Mouse (Mus musculus) lung, embryonic 14.5 days (tissue): ENCODE results near the gene Naaladl1. TPM values are rescaled to one million over a fixed set of nuclear protein-coding genes. Genes with fewer than 3 reads are reported as not detected.
A peak's percentile ranks its signal among the peaks of the same experiment; 100 is the strongest.

Experiments used
- ATAC-seq: fragments of 200-750 bp; cut with Nextera tagmentation; 2 replicates; pipeline ENCODE4 v1.8.0; 2017; ENCODE audit warnings: mild to moderate bottlenecking, moderate TSS enrichment, moderate library complexity; ENCODE audit not compliant: insufficient read depth
- DNase-seq: peaks from one replicate; pipeline ENCODE4 v3.0.0-alpha.2; 2015
- H3K27ac ChIP-seq: fragments of 300-500 bp; sonication (generic); 2 replicates; pipeline ENCODE4 v1.5.1; 2014; ENCODE audit warnings: low read depth, mild to moderate bottlenecking, moderate library complexity
- H3K27me3 ChIP-seq: fragments of 300-500 bp; sonication (generic); 2 replicates; pipeline ENCODE4 v1.6.1; 2014; ENCODE audit warnings: low read length, control low read depth; ENCODE audit not compliant: insufficient read depth
- H3K36me3 ChIP-seq: fragments of 300-500 bp; sonication (generic); 2 replicates; pipeline ENCODE4 v1.6.1; 2014; ENCODE audit warnings: control low read depth; ENCODE audit not compliant: insufficient read depth
- H3K4me1 ChIP-seq: fragments of 300-500 bp; sonication (generic); 2 replicates; pipeline ENCODE4 v1.6.1; 2014; ENCODE audit warnings: antibody characterized with exemption, control low read depth; ENCODE audit not compliant: insufficient read depth
- H3K4me2 ChIP-seq: fragments of 300-500 bp; sonication (generic); 2 replicates; pipeline ENCODE4 v1.6.1; 2014; ENCODE audit warnings: mild to moderate bottlenecking
- H3K4me3 ChIP-seq: fragments of 300-500 bp; sonication (generic); 2 replicates; pipeline ENCODE4 v1.5.1; 2014; ENCODE audit warnings: low read depth, low read length
- H3K9ac ChIP-seq: fragments of 300-500 bp; sonication (generic); 2 replicates; pipeline ENCODE4 v1.6.1; 2014
- H3K9me3 ChIP-seq: fragments of 300-500 bp; sonication (generic); 2 replicates; pipeline ENCODE4 v1.6.1; 2016; ENCODE audit warnings: low read depth, low read length, control low read depth
- CTCF ChIP-seq: IDR thresholded peaks from 2 replicates; pipeline ENCODE4 v1.5.1; 2016; ENCODE audit warnings: antibody characterized with exemption, low read depth
- WGBS: fragments of 180-500 bp; shearing (Covaris S2); extraction: QIAGEN DNeasy Blood & Tissue Kit; methylation state at CpG from one replicate; pipeline ENCODE4 v1.1.7; 2014; 5-methylcytosine and 5-hydroxymethylcytosine counted together
- polyA plus RNA-seq: library from polyadenylated mRNA; unstranded; fragments of >200 nt; fragmentation: Nextera tagmentation; extraction: Ambion mirVana; gene quantifications from 2 replicates; pipeline ENCODE4 v1.2.1, GENCODE M21; 2014

The Naaladl1 gene
- polyA plus RNA-seq, 1 experiment from 2014 or later = 0.51 TPM

- WGBS = under 1% methylated on average over 44 of the region's 44 CpGs
- no peaks in the 10 kb centered on the region for H3K9me3 ChIP-seq
- ATAC-seq = no peak
Observed at GRCm38 (mm10) chr19:6061641-6062302, 43.8 kb upstream of the Naaladl1 start.

GRCm38 (mm10) chr19:6062418-6062817 lies 43.2 kb upstream of the Naaladl1 start:
- H3K4me2 ChIP-seq = peak overlapping the region; percentile 100
- 43% methylated on average over 5 of the region's 5 CpGs for WGBS
- H3K4me3 ChIP-seq = peak overlapping the region; percentile 90
- ATAC-seq (no peak), DNase-seq (no peak)
- H3K36me3 ChIP-seq = peaks cover 14% of the 10 kb centered on the region
- no peaks in the 10 kb centered on the region for H3K27me3 ChIP-seq
- peaks cover 19% of the 10 kb centered on the region; the same call in 1 of the 2 replicates for H3K4me1 ChIP-seq
- TF ChIP-seq CTCF = no peak
- no peak overlapping the region for H3K27ac ChIP-seq
- peak overlapping the region; percentile 92 for H3K9ac ChIP-seq
- H3K9me3 ChIP-seq = no peaks in the 10 kb centered on the region

More at GRCm38 (mm10) chr19:6061641-6062302, 43.8 kb upstream of the Naaladl1 start:
- Histone ChIP-seq H3K36me3 (peaks cover 14% of the 10 kb centered on the region), H3K27me3 (no peaks in the 10 kb centered on the region), H3K4me2 (peak overlapping the region; percentile 100), H3K9ac (peak overlapping the region; percentile 92), H3K27ac (peak overlapping the region; percentile 95), H3K4me1 (peaks cover 14% of the 10 kb centered on the region; the same call in 1 of the 2 replicates), H3K4me3 (peak overlapping the region; percentile 90)
- no peak for TF ChIP-seq CTCF
- DNase-seq = peak; percentile 62

GRCm38 (mm10) chr19:6063081-6063480 lies 42.5 kb upstream of the Naaladl1 start:
- H3K4me2 ChIP-seq = peak overlapping the region; percentile 100; the same call in 1 of the 2 replicates
- no peak overlapping the region for H3K27ac ChIP-seq

GRCm38 (mm10) chr19:6066571-6066970 lies 39.0 kb upstream of the Naaladl1 start:
- TF ChIP-seq CTCF = no peak
- Histone ChIP-seq H3K4me1 (peaks cover 19% of the 10 kb centered on the region; the same call in 1 of the 2 replicates), H3K4me3 (peak overlapping the region; percentile 41), H3K27me3 (no peaks in the 10 kb centered on the region), H3K9ac (peak overlapping the region; percentile 35; the same call in 1 of the 2 replicates), H3K27ac (no peak overlapping the region), H3K36me3 (peaks cover 29% of the 10 kb centered on the region), H3K9me3 (no peaks in the 10 kb centered on the region), H3K4me2 (peak overlapping the region; percentile 89)
- ATAC-seq = no peak
- DNase-seq = no peak
- WGBS = 28% methylated on average over 5 of the region's 5 CpGs

More at GRCm38 (mm10) chr19:6063081-6063480, 42.5 kb upstream of the Naaladl1 start:
- ATAC-seq (no peak), DNase-seq (no peak)
- no peak for TF ChIP-seq CTCF
- no peaks in the 10 kb centered on the region for H3K9me3 ChIP-seq
- 91% methylated on average over 6 of the region's 6 CpGs for WGBS
- peaks cover 19% of the 10 kb centered on the region; the same call in 1 of the 2 replicates for H3K4me1 ChIP-seq
- H3K4me3 ChIP-seq = peak overlapping the region; percentile 90; the same call in 1 of the 2 replicates
- peaks cover 14% of the 10 kb centered on the region for H3K36me3 ChIP-seq
- no peak overlapping the region; the same call in 1 of the 2 replicates for H3K9ac ChIP-seq
- no peaks in the 10 kb centered on the region for H3K27me3 ChIP-seq

- Histone ChIP-seq H3K9ac (peak overlapping the region; percentile 35), H3K4me2 (peak overlapping the region; percentile 89), H3K4me1 (peaks cover 16% of the 10 kb centered on the region; the same call in 1 of the 2 replicates), H3K9me3 (no peaks in the 10 kb centered on the region), H3K36me3 (peaks cover 29% of the 10 kb centered on the region), H3K4me3 (peak overlapping the region; percentile 41), H3K27ac (peak overlapping the region; percentile 61; the same call in 1 of the 2 replicates), H3K27me3 (no peaks in the 10 kb centered on the region)
- WGBS = under 1% methylated on average over 30 of the region's 30 CpGs
- peak; percentile 48 for ATAC-seq
- TF ChIP-seq CTCF = peak; percentile 87
- DNase-seq = peak; percentile 87
Observed at GRCm38 (mm10) chr19:6067011-6067723, 38.4 kb upstream of the Naaladl1 start.

- peak; percentile 96 for DNase-seq
- TF ChIP-seq CTCF = peak; percentile 19; the same call in 1 of the 2 replicates
- Histone ChIP-seq H3K9ac (peak within 1 kb of the TSS; percentile 35), H3K4me1 (peaks cover 9% of the 10 kb centered on the region; the same call in 1 of the 2 replicates), H3K4me3 (peak within 1 kb of the TSS; percentile 41), H3K27ac (peak within 1 kb of the TSS; percentile 61; the same call in 1 of the 2 replicates), H3K27me3 (no peaks in the 10 kb centered on the region), H3K9me3 (no peaks in the 10 kb centered on the region), H3K36me3 (peaks cover 35% of the 10 kb centered on the region), H3K4me2 (peak within 1 kb of the TSS; percentile 89)
- WGBS = 10% methylated on average over 33 of the region's 33 CpGs
- ATAC-seq = peak; percentile 96
Observed at GRCm38 (mm10) chr19:6067724-6068415, 37.7 kb upstream of the Naaladl1 start, which contains the start of gene Tm7sf2. TSS of gene Tm7sf2 (minus strand) at chr19:6068373.
